Mouse (Mus musculus) cerebral cortex, adult 2 months (tissue): Measurements from ENCODE around the gene Inpp5a.

Source experiments
- WGBS: fragments of 180-500 bp; shearing (Covaris S2); methylation state at CpG from one replicate; pipeline ENCODE4 v1.1.7; 2018; 5-methylcytosine and 5-hydroxymethylcytosine counted together

Gene Inpp5a

GRCm38 (mm10) chr7:139401791-139402190 is 12.9 kb downstream of the Inpp5a start:
- 87% methylated on average over 8 of the region's 8 CpGs for WGBS

- 71% methylated on average over 4 of the region's 4 CpGs for WGBS
Measured at GRCm38 (mm10) chr7:139402721-139403120, 13.8 kb downstream of the Inpp5a start.

DNA sequence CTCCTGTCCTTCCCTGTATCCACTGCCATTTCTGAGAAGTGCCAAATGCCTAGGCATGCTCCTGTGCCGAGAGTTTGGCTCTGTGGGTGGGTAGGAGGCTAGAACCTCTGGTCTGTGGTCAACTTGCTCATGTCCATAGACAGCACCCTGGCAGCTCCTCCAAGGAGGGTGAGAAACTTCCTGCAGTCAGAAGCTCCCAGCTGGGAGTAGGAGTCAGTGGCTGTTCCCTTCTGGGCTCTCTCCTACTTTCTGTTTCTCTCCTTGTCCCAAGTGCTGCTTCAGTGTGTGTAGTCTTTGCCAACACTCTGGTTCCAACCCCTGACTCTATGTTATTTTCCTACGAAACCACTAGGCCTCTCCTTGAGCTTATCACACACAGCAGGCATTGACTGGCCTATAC is 17.7 kb downstream of the Inpp5a start:
- 80% methylated on average over 2 of the region's 2 CpGs for WGBS

DNA sequence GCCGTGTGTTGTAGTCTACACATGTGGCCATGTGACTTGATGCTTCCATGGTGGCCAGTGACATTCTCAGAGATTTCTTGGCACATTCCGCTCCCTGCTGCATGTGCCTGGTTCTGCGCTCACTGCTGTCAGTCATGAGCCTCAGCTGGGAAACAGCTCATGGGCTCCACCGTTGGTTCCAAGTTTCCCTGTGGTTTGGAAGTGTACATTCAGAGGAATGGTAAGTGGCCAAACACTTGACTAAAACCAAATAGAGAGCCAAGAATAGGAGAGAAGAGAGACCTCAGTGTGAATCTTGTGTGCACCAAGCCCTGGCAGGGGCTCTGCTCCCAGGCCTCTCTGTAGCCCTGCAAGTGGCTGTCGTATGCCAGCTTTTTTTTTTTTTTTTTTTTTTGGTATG is 21.0 kb downstream of the Inpp5a start:
- WGBS: 73% methylated on average over 5 of the region's 5 CpGs

DNA sequence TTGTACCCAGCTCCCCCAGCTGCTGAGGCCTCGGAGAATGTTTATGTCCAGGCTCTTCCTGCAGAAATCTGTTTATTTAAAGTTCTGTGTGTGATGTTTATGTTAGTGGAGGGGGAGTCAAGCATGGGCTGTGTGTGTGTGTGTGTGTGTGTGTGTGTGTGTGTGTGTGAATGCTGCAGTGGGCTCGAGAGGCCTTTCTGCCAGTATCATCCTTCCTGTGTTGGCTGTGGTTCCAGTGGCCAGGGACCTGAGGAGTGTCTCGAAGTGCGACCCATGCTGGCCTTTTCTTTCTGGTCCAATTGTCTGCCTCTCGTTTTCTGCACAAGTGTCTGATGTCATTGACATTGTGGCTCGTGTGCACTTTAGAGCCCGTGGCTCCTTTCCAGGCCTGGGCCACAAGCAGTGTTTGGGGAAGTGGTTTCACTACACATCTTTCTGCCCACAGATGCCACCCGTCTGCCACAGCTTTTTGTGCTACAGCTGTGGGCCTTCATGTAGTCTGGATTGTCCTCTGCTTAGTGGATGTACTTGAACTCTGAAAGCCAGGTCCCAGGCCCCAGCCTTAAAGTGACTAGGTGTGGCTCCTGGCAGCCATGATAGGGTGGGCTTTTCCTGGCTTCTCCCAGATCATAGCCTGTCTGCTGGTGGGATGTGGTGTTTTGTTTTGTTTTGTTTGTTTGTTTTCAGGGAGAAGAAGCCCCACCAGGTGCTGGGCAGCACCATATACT is 23.5 kb downstream of the Inpp5a start:
- WGBS: 57% methylated on average over 8 of the region's 8 CpGs

DNA sequence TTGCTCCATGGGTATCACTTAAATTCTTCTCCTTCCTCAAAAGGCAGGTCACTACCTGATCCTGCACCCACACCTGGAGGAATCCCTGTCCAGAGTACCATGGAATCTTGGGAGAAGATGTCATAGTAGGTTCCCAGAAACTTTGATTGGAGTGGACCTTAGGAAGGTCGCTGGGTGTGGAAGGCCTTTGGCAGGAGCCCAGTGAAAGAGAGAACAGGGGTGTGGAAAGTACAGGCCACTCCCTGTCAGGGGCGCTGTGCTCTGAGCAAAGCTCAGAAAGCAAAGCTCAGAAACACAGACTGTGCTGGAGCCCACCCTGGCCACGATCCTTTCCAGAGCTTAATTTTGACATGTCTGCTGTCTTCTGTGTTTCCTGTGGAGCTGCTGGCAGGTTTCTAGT is 24.5 kb downstream of the Inpp5a start:
- 88% methylated on average over 3 of the region's 3 CpGs for WGBS

- WGBS: 100% methylated on average over 1 of the region's 1 CpGs
Measured at GRCm38 (mm10) chr7:139418371-139418770, 29.5 kb downstream of the Inpp5a start.

DNA sequence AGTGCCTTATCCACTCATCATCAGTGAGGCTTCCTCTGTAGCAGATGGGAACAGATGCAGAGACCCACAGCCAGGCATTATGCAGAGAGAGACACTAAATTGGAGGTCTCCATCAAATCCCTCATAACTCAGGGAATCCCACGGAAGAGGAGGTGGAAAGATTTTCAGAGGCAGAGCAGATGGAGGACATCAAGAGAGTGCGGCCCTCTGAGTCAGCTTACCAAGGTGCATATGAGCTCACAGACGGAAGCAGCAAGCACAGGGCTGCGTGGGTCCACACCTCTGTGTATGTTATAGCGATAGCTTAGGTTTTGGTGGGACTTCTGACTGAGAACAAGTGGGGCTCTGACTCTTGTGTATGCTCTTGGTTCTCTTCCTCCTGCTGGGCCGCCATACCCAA is 33.9 kb downstream of the Inpp5a start:
- 72% methylated on average over 6 of the region's 6 CpGs for WGBS

DNA sequence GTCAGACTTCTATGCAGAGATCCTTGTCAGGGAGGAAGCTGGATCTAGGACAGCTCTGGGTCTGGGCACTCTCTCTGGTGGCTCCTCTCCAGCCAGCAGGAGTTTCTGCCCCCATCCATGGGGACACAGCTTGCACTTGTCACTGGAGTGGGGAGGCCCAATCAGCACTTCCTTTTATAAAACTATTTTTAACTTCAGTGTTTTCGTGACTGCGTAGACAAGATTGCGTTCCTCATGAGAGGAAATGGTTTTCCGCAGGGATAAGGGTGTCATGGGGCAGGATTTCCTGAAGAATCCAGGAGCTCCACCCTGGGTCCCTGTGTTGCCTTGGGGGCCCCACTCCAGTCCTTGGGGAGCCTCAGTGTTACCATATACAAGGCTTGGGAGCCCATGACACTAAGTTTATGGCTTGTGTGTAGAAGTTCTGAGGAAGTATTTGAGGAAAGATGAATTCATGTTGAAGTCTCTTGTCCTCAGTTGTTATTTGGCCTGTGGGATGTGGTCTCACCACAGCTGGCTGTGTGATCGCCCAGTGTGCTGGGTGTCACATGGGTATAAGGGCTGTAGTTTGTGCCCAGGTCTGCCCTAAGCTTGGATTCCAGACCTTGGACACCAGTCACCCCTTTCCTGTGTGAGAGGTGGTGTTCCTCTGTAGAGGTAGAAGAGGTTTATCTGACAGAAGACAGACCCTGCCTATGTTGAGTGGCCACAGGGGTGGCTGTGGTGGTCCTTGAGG is 45.4 kb downstream of the Inpp5a start:
- WGBS: 63% methylated on average over 5 of the region's 5 CpGs

DNA sequence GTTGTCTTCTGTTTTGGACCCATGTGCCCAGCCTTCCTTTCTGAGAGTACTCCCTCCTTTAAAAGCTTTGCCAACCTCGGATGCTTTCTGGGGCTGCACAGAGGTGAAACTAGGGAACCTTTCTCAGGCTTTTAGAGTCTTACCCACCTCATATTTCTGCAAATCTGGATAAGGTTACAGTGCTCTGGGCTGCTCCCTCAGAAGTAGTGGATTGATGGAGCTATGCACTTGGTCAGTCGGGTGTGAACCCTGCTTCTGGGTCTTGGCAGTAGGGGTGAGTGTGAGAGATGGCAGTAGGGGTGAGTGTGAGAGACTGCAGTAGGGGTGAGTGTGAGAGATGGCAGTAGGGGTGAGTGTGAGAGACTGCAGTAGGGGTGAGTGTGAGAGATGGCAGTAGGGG is 46.0 kb downstream of the Inpp5a start:
- WGBS: 90% methylated on average over 2 of the region's 2 CpGs

GRCm38 (mm10) chr7:139436951-139437350 is 48.0 kb downstream of the Inpp5a start:
- WGBS: 90% methylated on average over 7 of the region's 7 CpGs

DNA sequence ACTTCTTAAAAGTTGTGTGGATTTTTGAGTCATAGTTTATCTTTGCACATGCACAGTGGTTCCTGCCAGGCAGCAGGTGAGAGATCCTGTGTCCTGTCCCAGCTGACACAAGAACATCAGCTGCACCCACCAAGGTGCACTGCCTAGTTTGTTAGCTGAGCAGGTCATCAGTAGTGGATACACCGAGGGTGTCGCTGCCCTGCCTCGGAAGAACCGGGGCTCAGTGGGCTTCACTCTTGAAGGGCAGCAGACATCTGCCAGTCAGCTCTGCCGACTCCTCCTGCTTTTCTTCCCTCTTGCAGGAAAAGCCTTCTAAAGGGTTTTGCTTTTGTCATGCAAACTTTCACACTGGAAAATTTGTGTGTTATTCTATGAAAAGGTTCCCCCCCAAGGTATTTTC is 48.6 kb downstream of the Inpp5a start:
- WGBS: 88% methylated on average over 5 of the region's 5 CpGs

- WGBS: 78% methylated on average over 9 of the region's 9 CpGs
Measured at GRCm38 (mm10) chr7:139437926-139438600, 49.2 kb downstream of the Inpp5a start.

GRCm38 (mm10) chr7:139438601-139438945 is 49.7 kb downstream of the Inpp5a start:
- WGBS: 95% methylated on average over 4 of the region's 4 CpGs

- WGBS: 53% methylated on average over 3 of the region's 3 CpGs
Measured at GRCm38 (mm10) chr7:139439031-139439430, 50.1 kb downstream of the Inpp5a start.

GRCm38 (mm10) chr7:139439922-139440895 is 51.3 kb downstream of the Inpp5a start:
- 84% methylated on average over 6 of the region's 6 CpGs for WGBS

GRCm38 (mm10) chr7:139441022-139441421 is 52.1 kb downstream of the Inpp5a start:
- WGBS: 31% methylated on average over 5 of the region's 5 CpGs

- 72% methylated on average over 10 of the region's 10 CpGs for WGBS
Measured at GRCm38 (mm10) chr7:139441761-139442211, 52.9 kb downstream of the Inpp5a start.

DNA sequence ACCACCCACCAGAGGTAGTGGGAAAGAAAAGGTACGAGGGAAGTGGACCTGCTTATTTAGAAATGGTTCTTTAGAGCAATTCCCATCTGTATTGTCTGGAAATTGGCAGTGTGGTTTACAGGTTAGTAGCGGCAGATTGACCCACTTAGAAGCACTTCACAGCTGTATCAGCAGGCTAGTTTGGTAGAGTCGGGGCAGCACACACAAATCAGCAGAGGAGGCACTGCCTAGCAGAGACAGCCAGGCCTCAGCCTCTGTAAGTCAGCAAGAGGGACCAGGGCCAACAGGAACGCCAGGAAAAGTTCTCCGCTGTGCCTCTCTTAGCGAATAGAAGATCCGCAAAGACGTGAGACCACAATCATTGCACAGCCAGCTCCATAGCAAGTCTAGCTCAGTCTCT is 56.7 kb downstream of the Inpp5a start:
- WGBS: 68% methylated on average over 8 of the region's 8 CpGs

GRCm38 (mm10) chr7:139447381-139447780 is 58.5 kb downstream of the Inpp5a start:
- WGBS: 64% methylated on average over 3 of the region's 3 CpGs

- 45% methylated on average over 16 of the region's 16 CpGs for WGBS
Measured at GRCm38 (mm10) chr7:139450186-139450998, 61.5 kb downstream of the Inpp5a start.
